Mouse (Mus musculus) hindbrain, embryonic 13.5 days (tissue): ENCODE results near the gene Btg1. TPM values are rescaled to one million over a fixed set of nuclear protein-coding genes. Genes with fewer than 3 reads are reported as not detected.

Experiments used
- ATAC-seq: fragments of 200-750 bp; cut with Nextera tagmentation; 2 replicates; pipeline ENCODE4 v1.8.0; 2017; ENCODE audit warnings: moderate TSS enrichment; ENCODE audit not compliant: low FRiP score
- H3K27ac ChIP-seq: fragments of 300-500 bp; sonication (generic); 2 replicates; pipeline ENCODE4 v1.5.1; 2015; ENCODE audit warnings: inconsistent platforms, mild to moderate bottlenecking, moderate library complexity
- H3K27me3 ChIP-seq: fragments of 300-500 bp; sonication (generic); 2 replicates; pipeline ENCODE4 v1.6.1; 2015; ENCODE audit warnings: mild to moderate bottlenecking, inconsistent platforms
- H3K36me3 ChIP-seq: fragments of 300-500 bp; sonication (generic); 2 replicates; pipeline ENCODE4 v1.6.1; 2015; ENCODE audit warnings: mild to moderate bottlenecking, inconsistent platforms
- H3K4me1 ChIP-seq: fragments of 300-500 bp; sonication (generic); replicated peaks from 2 replicates; pipeline ENCODE4 v1.6.1; 2015; ENCODE audit warnings: inconsistent platforms
- H3K4me2 ChIP-seq: fragments of 300-500 bp; sonication (generic); 2 replicates; pipeline ENCODE4 v1.6.1; 2015; ENCODE audit warnings: inconsistent platforms, mild to moderate bottlenecking, moderate library complexity
- H3K4me3 ChIP-seq: fragments of 300-500 bp; sonication (generic); 2 replicates; pipeline ENCODE4 v1.5.1; 2015; ENCODE audit warnings: mild to moderate bottlenecking, inconsistent platforms
- H3K9ac ChIP-seq: fragments of 300-500 bp; sonication (generic); 2 replicates; pipeline ENCODE4 v1.6.1; 2015; ENCODE audit warnings: mild to moderate bottlenecking, inconsistent platforms
- H3K9me3 ChIP-seq: fragments of 300-500 bp; sonication (generic); 2 replicates; pipeline ENCODE4 v1.6.1; 2016; ENCODE audit warnings: inconsistent platforms
- WGBS: fragments of 180-500 bp; shearing (Covaris S2); methylation state at CpG from one replicate; pipeline ENCODE4 v1.1.7; 2015; 5-methylcytosine and 5-hydroxymethylcytosine counted together
- polyA plus RNA-seq: library from polyadenylated mRNA; unstranded; fragments of >200 nt; fragmentation: Nextera tagmentation; extraction: Ambion mirVana; gene quantifications from 2 replicates; pipeline ENCODE4 v1.2.1, GENCODE M21; 2015

Btg1 gene
- polyA plus RNA-seq = 51.8 and 52.7 TPM in 2 replicates

DNA sequence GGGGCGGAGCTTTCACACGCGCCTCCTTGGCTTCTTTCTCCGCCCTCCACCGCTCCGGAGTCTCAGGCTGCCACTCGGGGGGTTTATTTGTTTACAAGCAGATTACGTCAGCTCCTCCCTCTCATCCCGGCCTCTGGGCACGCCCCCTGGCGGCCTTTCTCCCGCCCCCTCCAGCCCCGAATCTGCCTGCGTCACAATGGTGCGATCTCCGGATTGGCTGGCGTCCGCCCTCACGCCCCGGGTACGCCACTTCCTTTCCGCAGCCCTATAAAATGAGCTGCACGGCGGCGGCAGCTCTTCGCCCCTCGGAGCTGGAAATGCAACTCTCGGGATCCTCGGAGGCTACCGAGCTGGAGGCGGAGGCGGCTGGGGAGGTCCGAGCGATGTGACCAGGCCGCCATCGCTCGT is at the start of gene Btg1:
TSS of gene Btg1 (plus strand) at position 298 of the 408 bp plus-strand sequence.
- Histone ChIP-seq H3K36me3 (peaks cover 6% of the 10 kb centered on the region; the same call in 1 of the 2 replicates), H3K27me3 (no peaks in the 10 kb centered on the region)

DNA sequence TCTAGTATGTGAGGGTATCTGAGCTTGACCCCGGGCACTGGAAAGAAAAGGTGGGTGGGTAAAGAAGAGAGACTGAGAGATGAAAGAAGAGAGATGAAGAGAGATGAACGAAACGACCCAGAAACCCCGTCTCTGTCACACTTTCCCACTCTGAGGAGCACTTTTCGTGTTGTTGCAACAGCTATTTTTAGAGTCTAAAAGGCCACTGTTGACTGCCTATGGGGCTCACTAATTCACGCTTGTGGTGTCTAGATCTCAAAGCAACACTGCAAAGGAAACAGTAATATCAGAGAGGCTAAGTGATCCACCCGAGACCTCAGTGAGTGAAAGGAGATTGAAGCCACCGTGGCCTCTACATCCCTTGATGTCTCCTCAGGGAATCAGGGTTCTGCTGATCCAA is 47.3 kb upstream of the Btg1 start:
- H3K4me3 ChIP-seq = no peak overlapping the region
- H3K27me3 ChIP-seq = no peaks in the 10 kb centered on the region
- H3K27ac ChIP-seq = no peak overlapping the region
- H3K4me2 ChIP-seq = no peak overlapping the region
- no peak overlapping the region for H3K9ac ChIP-seq
- 83% methylated on average over 8 of the region's 8 CpGs for WGBS
- ATAC-seq = no peak
- H3K4me1 ChIP-seq = peaks cover 8% of the 10 kb centered on the region
- no peaks in the 10 kb centered on the region for H3K9me3 ChIP-seq
- H3K36me3 ChIP-seq = no peaks in the 10 kb centered on the region

More for the DNA sequence above, at the start of gene Btg1:
- Histone ChIP-seq H3K4me2 (peak within 1 kb of the TSS; percentile 62), H3K4me3 (peak within 1 kb of the TSS; percentile 95), H3K9me3 (no peaks in the 10 kb centered on the region), H3K4me1 (peaks cover 22% of the 10 kb centered on the region), H3K27ac (peak within 1 kb of the TSS; percentile 99), H3K9ac (peak within 1 kb of the TSS; percentile 100)
- WGBS = under 1% methylated on average over 35 of the region's 37 CpGs
- ATAC-seq = peak; percentile 98

DNA sequence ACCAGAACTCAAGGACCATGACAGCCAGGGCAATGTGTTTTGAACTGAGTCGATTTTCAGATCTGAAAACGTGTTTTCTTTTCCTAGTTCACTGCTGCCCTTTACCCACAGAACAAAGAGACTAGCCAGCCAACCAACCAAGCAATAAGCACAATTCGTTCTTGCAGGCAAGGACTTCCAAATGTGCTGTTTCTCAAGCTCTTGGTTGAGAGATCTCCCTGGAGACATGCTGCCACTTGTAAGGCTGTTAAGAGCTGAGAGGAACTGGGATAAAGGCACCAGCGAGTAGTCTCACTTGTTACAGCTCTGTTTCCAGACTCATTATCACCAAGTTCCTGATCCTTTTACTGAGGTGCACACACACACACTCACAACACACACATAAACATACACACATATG is 45.6 kb upstream of the Btg1 start:
- WGBS = 59% methylated on average over 4 of the region's 4 CpGs
- no peak for ATAC-seq
- Histone ChIP-seq H3K4me1 (peaks cover 8% of the 10 kb centered on the region), H3K27me3 (no peaks in the 10 kb centered on the region), H3K4me3 (no peak overlapping the region), H3K27ac (no peak overlapping the region), H3K9me3 (no peaks in the 10 kb centered on the region), H3K4me2 (no peak overlapping the region), H3K9ac (no peak overlapping the region), H3K36me3 (no peaks in the 10 kb centered on the region)

- peaks cover 8% of the 10 kb centered on the region for H3K4me1 ChIP-seq
- H3K4me2 ChIP-seq = no peak overlapping the region
- no peaks in the 10 kb centered on the region for H3K36me3 ChIP-seq
- no peaks in the 10 kb centered on the region for H3K27me3 ChIP-seq
- ATAC-seq = no peak
- H3K9me3 ChIP-seq = no peaks in the 10 kb centered on the region
- no peak overlapping the region for H3K27ac ChIP-seq
- H3K4me3 ChIP-seq = no peak overlapping the region
- WGBS = 59% methylated on average over 6 of the region's 6 CpGs
- H3K9ac ChIP-seq = no peak overlapping the region
Observed at GRCm38 (mm10) chr10:96574786-96575185, 42.0 kb upstream of the Btg1 start.

GRCm38 (mm10) chr10:96575338-96575737 is 41.5 kb upstream of the Btg1 start:
- H3K36me3 ChIP-seq = no peaks in the 10 kb centered on the region
- H3K4me1 ChIP-seq = peaks cover 8% of the 10 kb centered on the region
- no peak overlapping the region for H3K9ac ChIP-seq
- no peak overlapping the region for H3K4me2 ChIP-seq
- 88% methylated on average over 5 of the region's 5 CpGs for WGBS
- no peaks in the 10 kb centered on the region for H3K27me3 ChIP-seq
- no peak overlapping the region for H3K27ac ChIP-seq
- no peak overlapping the region for H3K4me3 ChIP-seq
- H3K9me3 ChIP-seq = no peaks in the 10 kb centered on the region
- no peak for ATAC-seq

GRCm38 (mm10) chr10:96578924-96579323 is 37.9 kb upstream of the Btg1 start:
- H3K4me1 ChIP-seq = 0 out of 2 replicates have a peak, but pooled peaks cover 9% of the 10 kb centered on the region
- no peak for ATAC-seq
- no peak overlapping the region for H3K9ac ChIP-seq
- WGBS = 82% methylated on average over 5 of the region's 5 CpGs
- H3K36me3 ChIP-seq = no peaks in the 10 kb centered on the region
- no peak overlapping the region for H3K4me3 ChIP-seq
- no peaks in the 10 kb centered on the region for H3K9me3 ChIP-seq
- no peak overlapping the region for H3K27ac ChIP-seq
- no peak overlapping the region for H3K4me2 ChIP-seq
- H3K27me3 ChIP-seq = no peaks in the 10 kb centered on the region

- H3K9ac ChIP-seq = no peak overlapping the region
- no peak overlapping the region for H3K4me2 ChIP-seq
- no peaks in the 10 kb centered on the region for H3K36me3 ChIP-seq
- no peak overlapping the region for H3K4me3 ChIP-seq
- ATAC-seq = no peak
- 67% methylated on average over 4 of the region's 4 CpGs for WGBS
- 0 out of 2 replicates have a peak, but pooled peaks cover 9% of the 10 kb centered on the region for H3K4me1 ChIP-seq
- no peaks in the 10 kb centered on the region for H3K9me3 ChIP-seq
- no peak overlapping the region for H3K27ac ChIP-seq
- H3K27me3 ChIP-seq = no peaks in the 10 kb centered on the region
Observed at GRCm38 (mm10) chr10:96579436-96579835, 37.4 kb upstream of the Btg1 start.

DNA sequence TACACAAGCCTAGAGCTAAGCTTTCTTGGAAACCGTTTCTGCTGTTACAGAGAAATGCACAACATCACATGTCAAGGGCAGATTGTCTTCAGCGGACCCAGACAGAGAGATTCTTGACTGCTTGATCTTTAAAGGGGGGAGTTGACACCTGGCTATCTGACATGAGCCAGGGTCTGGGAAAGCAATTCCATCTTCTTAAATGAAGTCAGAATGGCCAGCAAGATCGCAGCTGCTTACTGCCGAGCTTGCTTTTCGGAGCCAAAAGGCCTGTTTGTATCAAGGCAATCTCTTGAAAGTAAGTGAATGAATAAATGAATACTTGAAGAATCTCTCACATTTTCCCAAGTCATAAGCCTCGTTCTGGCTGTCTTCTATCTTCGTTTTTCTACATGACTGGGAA is 36.6 kb upstream of the Btg1 start:
- H3K27me3 ChIP-seq = no peaks in the 10 kb centered on the region
- no peak for ATAC-seq
- H3K4me3 ChIP-seq = no peak overlapping the region
- no peak overlapping the region for H3K9ac ChIP-seq
- H3K36me3 ChIP-seq = no peaks in the 10 kb centered on the region
- 0 out of 2 replicates have a peak, but pooled peaks cover 9% of the 10 kb centered on the region for H3K4me1 ChIP-seq
- H3K27ac ChIP-seq = peak overlapping the region; percentile 23; the same call in 1 of the 2 replicates
- WGBS = 86% methylated on average over 7 of the region's 7 CpGs
- no peaks in the 10 kb centered on the region for H3K9me3 ChIP-seq
- H3K4me2 ChIP-seq = no peak overlapping the region

DNA sequence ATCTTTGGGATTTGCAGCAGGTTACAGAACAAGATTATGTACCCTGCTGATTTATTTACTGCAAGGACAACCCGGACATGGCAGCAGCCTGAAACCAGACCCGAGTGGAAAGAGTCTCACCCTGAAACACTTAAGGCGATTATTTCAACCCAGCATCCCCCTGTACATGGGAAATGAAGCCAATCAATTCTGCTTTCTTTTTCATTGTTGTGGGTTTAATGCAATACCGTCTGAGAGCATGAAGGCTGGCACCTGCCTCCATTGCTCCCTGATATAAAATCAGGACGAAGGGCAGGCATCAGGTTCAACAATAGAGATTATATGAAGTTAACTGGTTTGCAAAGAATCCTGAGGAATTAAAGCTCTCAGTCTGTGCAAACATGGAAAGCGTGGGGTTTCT is 35.6 kb upstream of the Btg1 start:
- Histone ChIP-seq H3K9ac (no peak overlapping the region), H3K4me2 (no peak overlapping the region), H3K4me1 (0 out of 2 replicates have a peak, but pooled peaks cover 9% of the 10 kb centered on the region), H3K27me3 (no peaks in the 10 kb centered on the region), H3K4me3 (no peak overlapping the region), H3K36me3 (no peaks in the 10 kb centered on the region), H3K27ac (no peak overlapping the region; the same call in 1 of the 2 replicates), H3K9me3 (no peaks in the 10 kb centered on the region)
- ATAC-seq = no peak
- 48% methylated on average over 6 of the region's 6 CpGs for WGBS

DNA sequence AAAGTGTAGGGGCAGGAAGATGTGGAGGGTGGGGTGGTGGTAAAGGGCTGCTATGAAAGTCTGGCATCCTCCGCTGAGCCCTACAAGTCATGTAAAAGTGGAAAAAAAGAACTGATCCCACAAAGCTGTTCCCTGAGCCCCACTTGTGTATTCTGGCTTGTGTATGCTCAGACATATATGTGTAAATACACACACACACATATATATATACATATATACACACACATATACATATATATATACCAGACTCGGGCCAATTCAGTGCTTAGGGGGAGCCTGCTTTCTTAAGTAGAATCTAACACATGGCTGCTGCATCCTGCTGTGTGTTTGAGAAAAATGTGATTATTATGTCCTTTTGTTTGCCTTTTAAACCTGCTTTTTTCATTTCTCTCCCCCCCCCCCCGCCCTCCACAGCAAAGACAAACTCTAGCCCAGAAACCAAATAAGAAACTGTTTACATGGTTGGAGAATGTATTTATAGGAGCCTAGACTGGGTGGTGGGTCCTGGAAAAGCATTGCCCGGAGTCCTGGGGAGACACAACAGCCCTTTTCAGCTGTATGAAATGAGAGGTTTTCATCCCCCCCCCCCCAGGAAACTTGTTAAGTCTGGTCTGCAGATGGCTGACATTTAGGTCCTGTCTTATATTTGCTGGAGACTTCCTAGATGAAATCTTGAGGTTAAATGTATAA is 30.5 kb upstream of the Btg1 start:
- WGBS = 75% methylated on average over 4 of the region's 4 CpGs
- ATAC-seq = no peak

GRCm38 (mm10) chr10:96586881-96587217 is 30.0 kb upstream of the Btg1 start:
- 82% methylated on average over 4 of the region's 4 CpGs for WGBS
- H3K4me1 ChIP-seq = 0 out of 2 replicates have a peak, but pooled peaks cover under 1% of the 10 kb centered on the region
- ATAC-seq = no peak

More for the DNA sequence above, 30.5 kb upstream of the Btg1 start:
- no peak overlapping the region for H3K9ac ChIP-seq
- H3K9me3 ChIP-seq = no peaks in the 10 kb centered on the region
- H3K27me3 ChIP-seq = no peaks in the 10 kb centered on the region
- no peaks in the 10 kb centered on the region for H3K36me3 ChIP-seq
- H3K4me3 ChIP-seq = no peak overlapping the region
- 0 out of 2 replicates have a peak, but pooled peaks cover 5% of the 10 kb centered on the region for H3K4me1 ChIP-seq
- no peak overlapping the region for H3K27ac ChIP-seq
- H3K4me2 ChIP-seq = no peak overlapping the region

GRCm38 (mm10) chr10:96588233-96588632 is 28.6 kb upstream of the Btg1 start:
- WGBS = 83% methylated on average over 6 of the region's 6 CpGs
- no peaks in the 10 kb centered on the region for H3K9me3 ChIP-seq
- H3K9ac ChIP-seq = no peak overlapping the region
- no peak for ATAC-seq
- H3K4me2 ChIP-seq = no peak overlapping the region
- H3K4me1 ChIP-seq = no peaks in the 10 kb centered on the region
- H3K27me3 ChIP-seq = no peaks in the 10 kb centered on the region
- no peak overlapping the region for H3K27ac ChIP-seq
- no peaks in the 10 kb centered on the region for H3K36me3 ChIP-seq
- no peak overlapping the region for H3K4me3 ChIP-seq

More at GRCm38 (mm10) chr10:96586881-96587217, 30.0 kb upstream of the Btg1 start:
- no peak overlapping the region for H3K4me2 ChIP-seq
- H3K27me3 ChIP-seq = no peaks in the 10 kb centered on the region
- H3K9me3 ChIP-seq = no peaks in the 10 kb centered on the region
- no peak overlapping the region for H3K4me3 ChIP-seq
- H3K27ac ChIP-seq = no peak overlapping the region
- no peaks in the 10 kb centered on the region for H3K36me3 ChIP-seq
- H3K9ac ChIP-seq = no peak overlapping the region

GRCm38 (mm10) chr10:96589781-96590180 is 27.0 kb upstream of the Btg1 start:
- 95% methylated on average over 5 of the region's 5 CpGs for WGBS
- no peaks in the 10 kb centered on the region for H3K9me3 ChIP-seq
- H3K27ac ChIP-seq = no peak overlapping the region
- H3K9ac ChIP-seq = no peak overlapping the region
- H3K4me3 ChIP-seq = no peak overlapping the region
- no peaks in the 10 kb centered on the region for H3K4me1 ChIP-seq
- ATAC-seq = no peak
- no peak overlapping the region for H3K4me2 ChIP-seq
- H3K36me3 ChIP-seq = no peaks in the 10 kb centered on the region
- H3K27me3 ChIP-seq = no peaks in the 10 kb centered on the region
